Mouse (Mus musculus) forebrain, embryonic 12.5 days (tissue): ENCODE results near the gene Aloxe3. TPM values are rescaled to one million over a fixed set of nuclear protein-coding genes. Genes with fewer than 3 reads are reported as not detected.
A peak's percentile ranks its signal among the peaks of the same experiment; 100 is the strongest.

Experiments
- ATAC-seq: fragments of 200-750 bp; cut with Nextera tagmentation; 2 replicates; pipeline ENCODE4 v1.8.0; 2017; ENCODE audit warnings: moderate TSS enrichment; ENCODE audit not compliant: low FRiP score
- H3K27ac ChIP-seq: fragments of 300-500 bp; sonication (generic); 2 replicates; pipeline ENCODE4 v1.5.1; 2016; ENCODE audit warnings: mild to moderate bottlenecking
- H3K27me3 ChIP-seq: fragments of 300-500 bp; sonication (generic); 2 replicates; pipeline ENCODE4 v1.6.1; 2016; ENCODE audit warnings: mild to moderate bottlenecking
- H3K36me3 ChIP-seq: fragments of 300-500 bp; sonication (generic); replicated peaks from 2 replicates; pipeline ENCODE4 v1.6.1; 2016; ENCODE audit warnings: mild to moderate bottlenecking
- H3K4me1 ChIP-seq: fragments of 300-500 bp; sonication (generic); 2 replicates; pipeline ENCODE4 v1.6.1; 2016
- H3K4me2 ChIP-seq: fragments of 300-500 bp; sonication (generic); 2 replicates; pipeline ENCODE4 v1.6.1; 2016; ENCODE audit warnings: mild to moderate bottlenecking, moderate library complexity
- H3K4me3 ChIP-seq: fragments of 300-500 bp; sonication (generic); replicated peaks from 2 replicates; pipeline ENCODE4 v1.5.1; 2016; ENCODE audit warnings: mild to moderate bottlenecking
- H3K9ac ChIP-seq: fragments of 300-500 bp; sonication (generic); 2 replicates; pipeline ENCODE4 v1.6.1; 2016; ENCODE audit warnings: mild to moderate bottlenecking
- H3K9me3 ChIP-seq: fragments of 300-500 bp; sonication (generic); 2 replicates; pipeline ENCODE4 v1.6.1; 2016
- WGBS: fragments of 180-500 bp; shearing (Covaris S2); methylation state at CpG from one replicate; pipeline ENCODE4 v1.1.7; 2016; 5-methylcytosine and 5-hydroxymethylcytosine counted together
- polyA plus RNA-seq: library from polyadenylated mRNA; unstranded; fragments of >200 nt; fragmentation: Nextera tagmentation; extraction: Ambion mirVana; gene quantifications from 2 replicates; pipeline ENCODE4 v1.2.1, GENCODE M21; 2016

Aloxe3 gene
- 0.19 and 0.55 TPM in 2 replicates for polyA plus RNA-seq

DNA sequence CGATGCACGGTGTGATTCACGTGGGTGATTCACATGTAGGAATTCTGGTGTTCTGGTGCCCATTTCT lies at the start of gene Aloxe3:
TSS of gene Aloxe3 (plus strand) at position 45 of the 67 bp plus-strand sequence.
- H3K4me3 ChIP-seq, result peak within 1 kb of the TSS; percentile 59
- H3K9ac ChIP-seq, result peak within 1 kb of the TSS; percentile 63
- 0 out of 2 replicates have a peak within 1 kb of the TSS, but pooled peaks have one; percentile 53 for H3K27ac ChIP-seq
- 4% methylated on average over 3 of the region's 3 CpGs for WGBS
- H3K4me1 ChIP-seq, result peaks cover 30% of the 10 kb centered on the region
- no peaks in the 10 kb centered on the region for H3K36me3 ChIP-seq
- ATAC-seq, result no peak
- peaks cover 29% of the 10 kb centered on the region for H3K27me3 ChIP-seq
- H3K9me3 ChIP-seq, result no peaks in the 10 kb centered on the region
- peak within 1 kb of the TSS; percentile 67 for H3K4me2 ChIP-seq

DNA sequence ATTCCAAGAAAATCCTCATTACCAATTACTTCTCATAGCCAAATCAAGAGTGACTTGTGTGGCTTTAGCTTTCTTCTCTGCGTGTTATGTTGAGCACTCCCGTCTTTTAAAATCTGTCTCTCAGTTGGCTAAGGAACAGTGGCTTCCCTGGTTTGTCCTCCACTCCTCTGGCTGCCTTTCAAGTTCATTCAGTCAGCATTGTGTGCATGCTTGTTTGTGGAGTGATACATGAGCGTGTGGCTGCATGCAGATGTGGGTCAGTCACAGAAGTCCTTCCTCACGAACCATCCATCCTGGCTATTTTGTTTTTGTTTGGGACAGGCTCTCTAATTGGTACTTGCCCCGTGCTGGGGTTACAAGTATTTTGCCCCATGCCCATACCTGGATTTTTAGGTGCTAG lies 49.1 kb upstream of the Aloxe3 start:
- WGBS, result 68% methylated on average over 5 of the region's 5 CpGs
- ATAC-seq, result no peak
- Histone ChIP-seq H3K27ac (no peak overlapping the region), H3K4me2 (no peak overlapping the region), H3K4me1 (peaks cover 19% of the 10 kb centered on the region), H3K9me3 (no peaks in the 10 kb centered on the region), H3K4me3 (no peak overlapping the region), H3K27me3 (no peaks in the 10 kb centered on the region), H3K36me3 (no peaks in the 10 kb centered on the region), H3K9ac (no peak overlapping the region)

GRCm38 (mm10) chr11:69077316-69077715 lies 48.4 kb upstream of the Aloxe3 start:
- Histone ChIP-seq H3K36me3 (no peaks in the 10 kb centered on the region), H3K27ac (no peak overlapping the region), H3K9me3 (no peaks in the 10 kb centered on the region), H3K4me3 (no peak overlapping the region), H3K4me2 (no peak overlapping the region), H3K9ac (no peak overlapping the region), H3K4me1 (peaks cover 15% of the 10 kb centered on the region), H3K27me3 (no peaks in the 10 kb centered on the region)
- ATAC-seq, result no peak
- WGBS, result 86% methylated on average over 9 of the region's 9 CpGs

GRCm38 (mm10) chr11:69078041-69078440 lies 47.7 kb upstream of the Aloxe3 start:
- Histone ChIP-seq H3K4me2 (no peak overlapping the region), H3K9ac (no peak overlapping the region), H3K4me1 (peaks cover 11% of the 10 kb centered on the region; the same call in 1 of the 2 replicates), H3K4me3 (no peak overlapping the region), H3K9me3 (no peaks in the 10 kb centered on the region), H3K36me3 (no peaks in the 10 kb centered on the region), H3K27me3 (no peaks in the 10 kb centered on the region), H3K27ac (no peak overlapping the region)
- ATAC-seq, result no peak
- WGBS, result 82% methylated on average over 6 of the region's 6 CpGs

DNA sequence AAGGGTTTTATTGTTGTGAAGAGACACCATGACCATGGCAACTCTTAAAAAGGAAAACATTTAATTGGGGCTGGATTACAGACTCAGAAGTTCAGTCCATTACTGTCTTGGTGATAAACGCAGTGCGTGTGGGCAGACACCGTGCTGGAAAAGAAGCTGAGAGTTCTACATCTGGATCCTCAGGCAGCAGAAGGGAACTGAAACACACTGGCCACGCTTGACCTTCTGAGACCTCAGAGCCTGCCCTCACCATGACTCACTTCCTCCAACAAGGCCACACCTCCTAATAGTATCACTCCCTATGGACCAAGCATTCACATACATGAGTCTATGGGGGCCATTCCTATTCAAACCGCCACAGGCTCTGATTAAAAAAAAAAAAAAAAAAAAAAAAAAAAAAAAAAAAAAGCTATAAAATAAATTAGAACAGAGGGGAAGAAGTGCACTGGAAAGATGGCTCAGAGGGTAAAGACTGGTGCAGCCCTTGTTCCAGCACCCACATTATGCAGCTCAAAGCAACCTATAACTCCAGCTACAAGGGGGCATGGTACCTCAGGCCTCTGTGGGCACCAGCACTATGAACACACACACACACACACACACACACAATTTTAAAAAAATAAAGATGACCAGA lies 46.8 kb upstream of the Aloxe3 start:
- Histone ChIP-seq H3K4me2 (no peak overlapping the region), H3K4me1 (peaks cover 9% of the 10 kb centered on the region; the same call in 1 of the 2 replicates), H3K36me3 (no peaks in the 10 kb centered on the region), H3K9me3 (no peaks in the 10 kb centered on the region), H3K4me3 (no peak overlapping the region), H3K9ac (no peak overlapping the region), H3K27ac (no peak overlapping the region), H3K27me3 (no peaks in the 10 kb centered on the region)
- 85% methylated on average over 5 of the region's 5 CpGs for WGBS
- no peak for ATAC-seq

- H3K27ac ChIP-seq, result no peak overlapping the region
- ATAC-seq, result no peak
- H3K36me3 ChIP-seq, result no peaks in the 10 kb centered on the region
- H3K9me3 ChIP-seq, result no peaks in the 10 kb centered on the region
- no peak overlapping the region for H3K4me3 ChIP-seq
- no peak overlapping the region for H3K4me2 ChIP-seq
- H3K9ac ChIP-seq, result no peak overlapping the region
- H3K4me1 ChIP-seq, result no peaks in the 10 kb centered on the region
- no peaks in the 10 kb centered on the region for H3K27me3 ChIP-seq
- WGBS, result 87% methylated on average over 15 of the region's 15 CpGs
These were observed 45.4 kb upstream of the Aloxe3 start for GRCm38 (mm10) chr11:69080102-69080854.

GRCm38 (mm10) chr11:69080855-69081222 lies 44.9 kb upstream of the Aloxe3 start:
- no peaks in the 10 kb centered on the region for H3K4me1 ChIP-seq
- no peaks in the 10 kb centered on the region for H3K27me3 ChIP-seq
- no peak for ATAC-seq
- WGBS, result 89% methylated on average over 8 of the region's 8 CpGs
- no peak overlapping the region for H3K9ac ChIP-seq
- H3K9me3 ChIP-seq, result no peaks in the 10 kb centered on the region
- no peak overlapping the region for H3K27ac ChIP-seq
- no peak overlapping the region for H3K4me3 ChIP-seq
- H3K36me3 ChIP-seq, result no peaks in the 10 kb centered on the region
- H3K4me2 ChIP-seq, result no peak overlapping the region

DNA sequence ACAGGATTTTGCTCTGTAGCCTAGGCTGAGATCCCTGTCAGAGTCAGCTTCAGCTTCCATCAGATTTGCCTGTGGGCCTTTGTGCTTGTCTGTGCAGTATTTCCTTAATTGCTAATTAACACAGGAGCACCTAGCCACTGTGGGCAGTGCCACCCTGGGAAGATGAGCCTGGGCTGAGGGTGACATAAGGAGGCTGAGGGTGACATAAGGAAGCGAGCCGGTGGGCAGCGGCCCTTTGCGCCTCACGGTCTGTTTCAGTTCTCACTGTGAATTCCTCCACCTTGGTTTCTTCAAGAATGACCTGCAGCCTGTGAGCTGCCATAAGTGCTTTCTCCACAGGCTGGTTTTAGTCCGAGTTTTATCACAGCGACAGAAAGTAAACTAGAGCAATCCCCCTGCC lies 44.1 kb upstream of the Aloxe3 start:
- Histone ChIP-seq H3K4me3 (no peak overlapping the region), H3K4me2 (no peak overlapping the region), H3K27ac (no peak overlapping the region), H3K4me1 (no peaks in the 10 kb centered on the region), H3K9me3 (no peaks in the 10 kb centered on the region), H3K27me3 (no peaks in the 10 kb centered on the region), H3K36me3 (no peaks in the 10 kb centered on the region), H3K9ac (no peak overlapping the region)
- 87% methylated on average over 7 of the region's 7 CpGs for WGBS
- no peak for ATAC-seq

DNA sequence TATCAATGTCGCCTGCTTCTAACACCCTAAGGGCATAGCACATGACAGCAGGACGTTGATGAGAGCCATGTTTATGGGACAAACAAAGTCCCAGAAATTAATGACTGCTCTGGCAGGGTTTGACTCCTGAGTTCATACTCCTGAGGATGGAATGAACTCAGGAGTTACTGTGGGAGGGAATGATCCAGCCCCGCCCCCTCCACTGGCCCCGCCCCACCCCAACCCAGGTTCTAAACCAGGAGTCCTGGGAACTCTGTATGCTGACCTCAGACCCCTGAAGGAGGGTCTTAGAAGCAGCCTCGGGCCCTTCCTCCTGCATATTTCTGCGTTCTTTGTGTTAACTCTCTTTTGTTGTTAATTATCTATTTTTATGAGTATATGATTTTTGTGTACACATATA lies 40.1 kb upstream of the Aloxe3 start:
- peaks cover 18% of the 10 kb centered on the region for H3K4me1 ChIP-seq
- H3K27ac ChIP-seq, result no peak overlapping the region
- no peak overlapping the region for H3K4me2 ChIP-seq
- ATAC-seq, result no peak
- H3K4me3 ChIP-seq, result no peak overlapping the region
- no peaks in the 10 kb centered on the region for H3K9me3 ChIP-seq
- H3K36me3 ChIP-seq, result peaks cover 9% of the 10 kb centered on the region; the same call in 1 of the 2 replicates
- H3K27me3 ChIP-seq, result no peaks in the 10 kb centered on the region
- 73% methylated on average over 6 of the region's 6 CpGs for WGBS
- H3K9ac ChIP-seq, result no peak overlapping the region

- ATAC-seq, result no peak
These were observed 39.3 kb upstream of the Aloxe3 start for GRCm38 (mm10) chr11:69086390-69086789.

GRCm38 (mm10) chr11:69087082-69087481 lies 38.6 kb upstream of the Aloxe3 start:
- Histone ChIP-seq H3K27me3 (no peaks in the 10 kb centered on the region), H3K4me2 (no peak overlapping the region), H3K4me1 (peaks cover 22% of the 10 kb centered on the region), H3K36me3 (peaks cover 21% of the 10 kb centered on the region), H3K27ac (peak overlapping the region; percentile 50; the same call in 1 of the 2 replicates), H3K9ac (peak overlapping the region; percentile 25; the same call in 1 of the 2 replicates), H3K4me3 (no peak overlapping the region; the same call in 1 of the 2 replicates), H3K9me3 (no peaks in the 10 kb centered on the region)
- 42% methylated on average over 4 of the region's 4 CpGs for WGBS
- ATAC-seq, result no peak

More at GRCm38 (mm10) chr11:69086390-69086789, 39.3 kb upstream of the Aloxe3 start:
- H3K4me1 ChIP-seq, result peaks cover 22% of the 10 kb centered on the region
- no peak overlapping the region for H3K4me3 ChIP-seq
- H3K9ac ChIP-seq, result no peak overlapping the region
- H3K27me3 ChIP-seq, result no peaks in the 10 kb centered on the region
- peak overlapping the region; percentile 50; the same call in 1 of the 2 replicates for H3K27ac ChIP-seq
- 67% methylated on average over 6 of the region's 6 CpGs for WGBS
- no peak overlapping the region for H3K4me2 ChIP-seq
- peaks cover 15% of the 10 kb centered on the region for H3K36me3 ChIP-seq
- no peaks in the 10 kb centered on the region for H3K9me3 ChIP-seq

GRCm38 (mm10) chr11:69087597-69087996 lies 38.1 kb upstream of the Aloxe3 start:
- H3K4me3 ChIP-seq, result no peak overlapping the region
- peaks cover 22% of the 10 kb centered on the region for H3K4me1 ChIP-seq
- H3K27me3 ChIP-seq, result no peaks in the 10 kb centered on the region
- WGBS, result 63% methylated on average over 2 of the region's 2 CpGs
- no peak for ATAC-seq
- peaks cover 21% of the 10 kb centered on the region for H3K36me3 ChIP-seq
- H3K9ac ChIP-seq, result peak overlapping the region; percentile 99; the same call in 1 of the 2 replicates
- peak overlapping the region; percentile 98 for H3K4me2 ChIP-seq
- 0 out of 2 replicates have a peak overlapping the region, but pooled peaks have one; percentile 91 for H3K27ac ChIP-seq
- no peaks in the 10 kb centered on the region for H3K9me3 ChIP-seq
